Mouse (Mus musculus) retina, postnatal 7 days (tissue): ENCODE measurements around the gene Trnp1.

Experiments
- DNase-seq: peaks from one replicate; pipeline ENCODE4 v3.0.0-alpha.2; 2012; ENCODE audit warnings: low read depth, low spot score

The Trnp1 gene

GRCm38 (mm10) chr4:133460796-133461325 is 37.5 kb downstream of the Trnp1 start:
- DNase-seq = no peak

GRCm38 (mm10) chr4:133460006-133460405 is 38.3 kb downstream of the Trnp1 start:
- DNase-seq = no peak

GRCm38 (mm10) chr4:133458044-133458443 is 40.3 kb downstream of the Trnp1 start:
- no peak for DNase-seq

DNA sequence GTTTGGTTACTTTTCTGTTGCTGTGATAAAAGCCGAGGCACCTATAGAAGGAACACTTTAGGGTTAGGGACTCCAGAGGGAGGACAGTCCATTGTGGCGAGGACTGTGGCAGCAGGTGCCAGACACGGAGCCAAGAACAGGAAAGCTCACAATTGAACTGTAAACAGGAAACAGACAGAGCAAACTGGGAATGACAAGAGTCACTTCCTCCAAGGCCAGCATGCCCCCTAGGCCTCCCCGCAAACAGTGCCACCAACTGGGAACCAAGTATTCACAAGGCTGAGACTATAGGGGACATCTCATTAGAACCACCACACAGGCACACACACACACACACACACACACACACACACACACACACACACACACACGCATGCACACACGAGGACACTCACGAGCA is 45.9 kb downstream of the Trnp1 start:
- no peak for DNase-seq

DNA sequence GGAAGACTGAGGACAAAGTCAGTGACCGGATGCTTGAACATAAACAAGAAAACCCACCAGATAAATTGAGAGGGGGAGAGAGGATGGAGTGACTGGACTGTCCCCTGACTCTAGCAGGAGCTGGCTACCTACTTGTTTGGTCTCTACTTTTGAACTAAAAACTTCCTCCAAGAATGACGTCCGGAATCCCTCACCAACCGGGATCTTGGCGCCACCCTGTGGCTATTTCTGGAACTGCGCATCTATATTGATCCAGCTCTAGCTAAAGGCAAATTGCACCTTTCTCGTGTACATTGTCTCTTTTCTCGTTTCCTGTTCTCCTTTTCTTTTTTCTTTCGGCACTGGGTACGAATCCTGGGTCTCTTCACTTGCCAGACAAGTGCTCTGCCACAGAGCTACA is 46.8 kb downstream of the Trnp1 start:
- peak; percentile 74 for DNase-seq

DNA sequence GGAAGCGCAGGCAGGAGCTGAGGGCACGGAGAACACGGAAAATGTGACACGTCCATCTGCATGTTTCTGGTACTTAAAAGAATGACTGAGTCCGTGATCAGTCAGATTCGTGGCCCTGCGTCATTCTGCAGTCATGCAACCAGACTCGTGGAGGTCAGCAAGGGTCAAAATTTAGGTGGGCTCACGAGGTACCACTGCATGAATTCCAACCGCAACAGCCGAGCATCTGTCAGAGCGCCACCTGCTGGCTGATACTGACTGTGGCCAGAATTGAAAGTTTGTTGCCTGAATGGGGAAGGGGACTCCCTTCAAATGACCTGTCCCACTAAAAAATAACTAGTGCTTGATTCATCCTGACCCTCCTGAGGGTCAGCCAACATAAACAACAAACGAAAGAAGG is 48.6 kb downstream of the Trnp1 start:
- DNase-seq = peak; percentile 53

DNA sequence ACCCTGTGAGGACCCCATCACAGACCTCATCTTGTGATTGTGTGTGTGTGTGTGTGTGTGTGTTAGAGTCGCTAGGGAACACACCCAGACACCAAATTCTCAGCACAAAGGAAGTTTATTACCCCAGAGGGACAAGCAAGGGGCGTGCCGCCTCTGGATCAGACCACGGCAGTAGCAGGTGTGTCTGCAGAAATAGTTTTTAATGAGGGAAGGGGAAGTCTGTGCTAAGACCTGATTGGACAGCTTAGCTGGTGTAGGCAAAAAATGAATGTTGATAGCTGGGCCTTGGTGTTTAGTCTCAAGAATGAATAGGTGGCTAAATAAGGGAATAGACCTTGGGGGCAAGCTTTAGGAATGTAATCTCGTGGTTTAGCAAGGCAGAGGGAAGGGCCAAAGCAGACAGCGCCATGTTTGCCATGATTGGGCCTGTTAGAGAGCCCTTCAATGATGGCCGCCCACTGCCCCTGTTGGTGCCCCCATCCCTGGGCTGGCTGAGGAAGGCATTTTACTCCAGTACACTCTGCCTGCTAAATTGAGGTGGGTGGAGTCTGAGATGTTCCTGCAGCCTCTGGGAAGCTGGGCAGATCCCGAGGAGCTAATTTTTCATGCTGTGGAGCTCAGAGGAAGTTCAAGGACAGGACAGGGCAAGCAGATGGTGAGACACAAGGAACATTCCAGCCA is 49.5 kb downstream of the Trnp1 start:
- DNase-seq = no peak

- DNase-seq = no peak
Measured at GRCm38 (mm10) chr4:133447967-133448366, 50.4 kb downstream of the Trnp1 start.

GRCm38 (mm10) chr4:133447366-133447765 is 51.0 kb downstream of the Trnp1 start:
- DNase-seq = no peak

GRCm38 (mm10) chr4:133445727-133446126 is 52.6 kb downstream of the Trnp1 start:
- no peak for DNase-seq

DNA sequence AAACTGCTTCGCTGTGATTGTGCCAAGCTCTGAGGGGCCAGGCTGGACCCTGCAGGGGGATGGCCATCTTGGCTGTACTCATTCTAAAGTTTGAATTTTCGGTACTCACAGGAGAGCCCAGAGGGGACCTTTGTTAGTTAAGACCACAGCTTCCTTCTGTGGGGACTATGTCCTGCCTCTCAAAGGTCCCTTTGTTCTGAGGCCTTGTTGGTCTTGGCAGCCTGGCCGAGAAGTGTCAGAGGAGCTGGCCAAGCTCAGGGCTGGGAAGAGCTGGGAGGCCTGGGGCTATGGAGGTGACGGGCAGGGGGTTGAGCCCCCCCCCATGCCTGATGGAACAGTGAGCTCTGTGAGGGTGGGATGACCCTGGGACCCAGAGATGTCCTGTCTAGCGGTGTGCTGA is 55.3 kb downstream of the Trnp1 start:
- no peak for DNase-seq

- no peak for DNase-seq
Measured at GRCm38 (mm10) chr4:133442194-133442593, 56.2 kb downstream of the Trnp1 start.
